In genomic region chr12:33345773-33346435, GRCm38 (mm10) we compare ENCODE assay signal across 14 mouse cellular contexts. TPM values are rescaled to one million over a fixed set of nuclear protein-coding genes. Genes with fewer than 3 reads are reported as not detected.
A peak's percentile ranks its signal among the peaks of the same experiment; 100 is the strongest.
DNase-seq lines count a peak whose midpoint lies in the region; ATAC-seq and TF ChIP-seq lines count a peak whose summit lies in the region.
"Had no signal": no experiment of that assay in that cellular context is flagged by ENCODE, and none has a peak within 500 bp of the region (broad histone marks: within the 10 kb centered on the region; RNA-seq: fewer than 3 reads in every experiment).

No protein-coding gene starts in this region.

- intact Hi-C loops in heart, postnatal 10 days (cut with DNase I): no loop called here

- peak; percentile 49; the same call in 1 of the 2 replicates for ATAC-seq in heart, embryonic 15.5 days (replicated peaks; ENCODE audit: insufficient number of reproducible peaks, insufficient read depth, low FRiP score, low read depth)
- ATAC-seq in forebrain, embryonic 15.5 days (replicated peaks): no peak
- peak; percentile 9; the same call in 1 of the 2 replicates for ATAC-seq in midbrain, embryonic 13.5 days
- no peak for ATAC-seq in liver, embryonic 11.5 days (replicated peaks; ENCODE audit: low FRiP score)

- H3K27me3 ChIP-seq in heart, embryonic 15.5 days: peaks cover 4% of the 10 kb centered on the region; the same call in 1 of the 2 replicates
- no peaks in the 10 kb centered on the region for H3K27me3 ChIP-seq in forebrain, embryonic 15.5 days
- peaks cover 15% of the 10 kb centered on the region for H3K27me3 ChIP-seq in midbrain, embryonic 13.5 days
- H3K27me3 ChIP-seq in liver, embryonic 11.5 days (replicated peaks; ENCODE audit: control insufficient read depth, insufficient read depth, low read length): no peaks in the 10 kb centered on the region

- DNase-seq in heart, postnatal 10 days: no peak
- DNase-seq in liver, embryonic 11.5 days (ENCODE audit: low spot score): no peak
- no peak for DNase-seq in urinary bladder, postnatal 4 days (ENCODE audit: low spot score in 2 of 2)
- no peak for DNase-seq in cerebellum, adult 9-11 months
- DNase-seq: cerebellum, adult 11 months; gastrocnemius, postnatal 10 days; kidney, postnatal 36 days; lung, adult 18-20 months; thymus, postnatal 14 days had no signal

- H3K4me1 ChIP-seq in heart, embryonic 15.5 days (replicated peaks): peaks cover 34% of the 10 kb centered on the region
- no peaks in the 10 kb centered on the region for H3K4me1 ChIP-seq in bone marrow, adult 2 months (ENCODE audit: control insufficient read depth, insufficient read depth, low read length)
- peaks cover 35% of the 10 kb centered on the region for H3K4me1 ChIP-seq in forebrain, embryonic 15.5 days
- H3K4me1 ChIP-seq in midbrain, embryonic 13.5 days (replicated peaks): peaks cover 44% of the 10 kb centered on the region
- H3K4me1 ChIP-seq in liver, embryonic 11.5 days (replicated peaks; ENCODE audit: control insufficient read depth, insufficient read depth, low read length): peaks cover 5% of the 10 kb centered on the region; the same call in 1 of the 2 replicates

- no peaks in the 10 kb centered on the region; the same call in 1 of the 2 replicates for H3K9me3 ChIP-seq in heart, embryonic 15.5 days (replicated peaks)
- no peaks in the 10 kb centered on the region for H3K9me3 ChIP-seq in forebrain, embryonic 15.5 days
- no peaks in the 10 kb centered on the region for H3K9me3 ChIP-seq in midbrain, embryonic 13.5 days
- peaks cover 3% of the 10 kb centered on the region; the same call in 1 of the 2 replicates for H3K9me3 ChIP-seq in liver, embryonic 11.5 days (ENCODE audit: control insufficient read depth, low read length)

- 0 out of 2 replicates have a peak overlapping the region, but pooled peaks have one; percentile 2 for H3K4me3 ChIP-seq in heart, embryonic 15.5 days
- no peak overlapping the region for H3K4me3 ChIP-seq in bone marrow, adult 2 months (replicated peaks; ENCODE audit: control insufficient read depth, low read depth, low read length)
- no peak overlapping the region for H3K4me3 ChIP-seq in forebrain, embryonic 15.5 days
- no peak overlapping the region; the same call in 1 of the 2 replicates for H3K4me3 ChIP-seq in midbrain, embryonic 13.5 days (replicated peaks)
- H3K4me3 ChIP-seq in liver, embryonic 11.5 days (ENCODE audit: low read depth, low read length): no peak overlapping the region
- H3K4me3 ChIP-seq: myocyte had no signal

- H3K27ac ChIP-seq in heart, embryonic 15.5 days: no peak overlapping the region
- H3K27ac ChIP-seq in bone marrow, adult 2 months (ENCODE audit: control insufficient read depth, insufficient read depth, low read depth, low read length, poor library complexity): 0 out of 2 replicates have a peak overlapping the region, but pooled peaks have one; percentile 7
- no peak overlapping the region for H3K27ac ChIP-seq in forebrain, embryonic 15.5 days (replicated peaks)
- no peak overlapping the region for H3K27ac ChIP-seq in midbrain, embryonic 13.5 days
- H3K27ac ChIP-seq in liver, embryonic 11.5 days (ENCODE audit: low read depth, low read length): no peak overlapping the region

- peaks cover 11% of the 10 kb centered on the region for H3K36me3 ChIP-seq in heart, embryonic 15.5 days
- H3K36me3 ChIP-seq in forebrain, embryonic 15.5 days: no peaks in the 10 kb centered on the region; the same call in 1 of the 2 replicates
- peaks cover 13% of the 10 kb centered on the region for H3K36me3 ChIP-seq in midbrain, embryonic 13.5 days
- H3K36me3 ChIP-seq in liver, embryonic 11.5 days (ENCODE audit: control insufficient read depth, insufficient read depth, low read length): peaks cover 25% of the 10 kb centered on the region

- H3K9ac ChIP-seq in heart, embryonic 15.5 days: no peak overlapping the region
- no peak overlapping the region for H3K9ac ChIP-seq in forebrain, embryonic 15.5 days (replicated peaks)
- H3K9ac ChIP-seq in midbrain, embryonic 13.5 days (replicated peaks): peak overlapping the region; percentile 59; the same call in 1 of the 2 replicates
- no peak overlapping the region for H3K9ac ChIP-seq in liver, embryonic 11.5 days (ENCODE audit: low read depth, low read length)

- peak overlapping the region; percentile 49 for H3K4me2 ChIP-seq in heart, embryonic 15.5 days
- peak overlapping the region; percentile 39 for H3K4me2 ChIP-seq in forebrain, embryonic 15.5 days (replicated peaks)
- peak overlapping the region; percentile 57 for H3K4me2 ChIP-seq in midbrain, embryonic 13.5 days (replicated peaks)
- no peak overlapping the region for H3K4me2 ChIP-seq in liver, embryonic 11.5 days

- 31% methylated on average over 23 of the region's 23 CpGs for WGBS in heart, embryonic 15.5 days
- WGBS in bone marrow, adult 2 months: 86% methylated on average over 23 of the region's 23 CpGs
- 46% methylated on average over 23 of the region's 23 CpGs for WGBS in forebrain, embryonic 15.5 days
- WGBS in midbrain, embryonic 13.5 days: 26% methylated on average over 23 of the region's 23 CpGs
- WGBS in liver, embryonic 11.5 days: 61% methylated on average over 23 of the region's 23 CpGs

- TF ChIP-seq CTCF in bone marrow, adult 2 months (IDR thresholded peaks at IDR 0.05; ENCODE audit: control insufficient read depth, insufficient read depth, low read length): no peak

- TF ChIP-seq POLR2A in bone marrow, adult 2 months (IDR thresholded peaks at IDR 0.05; ENCODE audit: borderline replicate concordance, control insufficient read depth, low read depth, low read length): no peak

RNA-seq across cellular contexts. Expression of gene Efcab10, which starts 48.8 kb away (rescaled TPM):
- polyA plus RNA-seq in heart, embryonic 15.5 days (2015; fragmentation: Nextera tagmentation; extraction: Ambion mirVana): 0.26 and 0.44 TPM in 2 replicates
- not detected for total RNA-seq in heart, postnatal 10 days (2021)
- not detected in 2 replicates for polyA plus RNA-seq in bone marrow, adult 2 months (2011; ENCODE audit: insufficient read depth, insufficient read length, low replicate concordance, missing spikeins)
- 2.6 and 3.1 TPM in 2 replicates for polyA plus RNA-seq in forebrain, embryonic 15.5 days (2015; fragmentation: Nextera tagmentation; extraction: Ambion mirVana)
- polyA plus RNA-seq in midbrain, embryonic 13.5 days (2015; fragmentation: Nextera tagmentation; extraction: Ambion mirVana): 2.7 and 3.1 TPM in 2 replicates
- polyA plus RNA-seq in liver, embryonic 11.5 days (2014; fragmentation: Nextera tagmentation; extraction: Ambion mirVana): not detected in 2 replicates
- total RNA-seq: gastrocnemius, postnatal 10 days had no signal
- polyA plus RNA-seq: myocyte had no signal

Comparison
In these comparisons a context has a peak if more than half of its experiments do, and no peak if none do; other contexts are left out.
1. ATAC-seq: peak in heart, embryonic 15.5 days (single experiment) and midbrain, embryonic 13.5 days (single experiment); none in forebrain, embryonic 15.5 days (single experiment) and liver, embryonic 11.5 days (single experiment).